Mouse (Mus musculus): ENCODE results near the gene Stam. TPM values are rescaled to one million over a fixed set of nuclear protein-coding genes. Genes with fewer than 3 reads are reported as not detected.
A peak's percentile ranks its signal among the peaks of the same experiment; 100 is the strongest.

The Stam gene
- polyA plus RNA-seq, 1 experiment from 2014 or later = 128 TPM

DNA sequence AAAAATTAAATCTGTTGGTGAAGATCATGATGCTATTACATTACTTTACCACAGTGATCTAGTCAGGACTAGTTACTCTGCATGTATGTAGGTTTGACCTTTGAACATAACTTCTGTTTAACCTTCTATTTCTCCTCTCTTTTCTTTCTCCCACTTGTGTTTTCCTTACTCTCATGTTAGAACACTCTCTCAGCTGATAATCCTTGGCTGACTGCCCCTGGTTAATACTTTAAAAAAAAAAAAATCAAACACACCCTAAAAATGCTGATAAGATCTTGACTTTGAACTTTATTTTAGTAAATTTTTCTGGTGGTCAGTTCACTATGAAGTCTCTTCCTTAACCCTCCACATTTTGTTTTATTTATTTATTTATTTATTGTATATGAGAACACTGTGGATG is 26.6 kb downstream of the Stam start:
- Histone ChIP-seq H3K4me1 (ENCODE audit: control insufficient read depth, insufficient read depth, low read length) (no peaks in the 10 kb centered on the region), H3K36me3 (ENCODE audit: control insufficient read depth, insufficient read depth, low read length) (peaks cover 3% of the 10 kb centered on the region; the same call in 1 of the 2 replicates), H3K4me3 (ENCODE audit: low read depth, low read length) (no peak overlapping the region), H3K27ac (ENCODE audit: low read depth, low read length) (no peak overlapping the region), H3K27me3 (replicated peaks; ENCODE audit: control insufficient read depth, insufficient read depth, low read length) (no peaks in the 10 kb centered on the region), H3K9ac (ENCODE audit: low read length) (no peak overlapping the region), H3K4me2 (ENCODE audit: low read length) (no peak overlapping the region), H3K9me3 (replicated peaks; ENCODE audit: control insufficient read depth, low read length) (no peaks in the 10 kb centered on the region)
- ATAC-seq (no peak), DNase-seq (ENCODE audit: low spot score) (no peak)

DNA sequence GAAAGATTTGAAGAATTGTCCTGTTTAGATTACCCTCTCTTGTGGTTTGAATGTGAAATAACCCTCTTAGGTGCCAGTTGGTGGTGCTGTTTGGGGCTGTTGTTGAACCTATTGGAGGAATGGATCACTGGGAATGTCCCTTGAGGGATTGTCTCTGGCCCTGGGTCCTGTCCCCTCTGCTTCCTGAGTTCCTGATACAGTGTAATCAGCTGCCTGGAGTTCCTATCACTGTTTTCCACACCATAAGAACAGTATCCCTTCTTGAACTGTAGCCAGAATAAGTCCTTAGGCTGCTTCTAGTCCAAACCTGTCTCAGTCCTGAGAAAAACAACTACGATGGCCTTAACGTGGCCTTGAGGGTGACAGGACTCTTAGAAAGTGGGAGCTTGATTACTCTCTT is 28.7 kb downstream of the Stam start:
- H3K36me3 ChIP-seq (ENCODE audit: control insufficient read depth, insufficient read depth, low read length) = peaks cover 3% of the 10 kb centered on the region; the same call in 1 of the 2 replicates
- 90% methylated on average over 2 of the region's 2 CpGs for WGBS
- DNase-seq (ENCODE audit: low spot score) (no peak), ATAC-seq (no peak)
- no peak overlapping the region for H3K27ac ChIP-seq (ENCODE audit: low read depth, low read length)
- no peaks in the 10 kb centered on the region for H3K27me3 ChIP-seq (replicated peaks; ENCODE audit: control insufficient read depth, insufficient read depth, low read length)
- H3K9ac ChIP-seq (ENCODE audit: low read length) = no peak overlapping the region
- no peak overlapping the region for H3K4me3 ChIP-seq (ENCODE audit: low read depth, low read length)
- H3K4me1 ChIP-seq (ENCODE audit: control insufficient read depth, insufficient read depth, low read length) = no peaks in the 10 kb centered on the region
- H3K4me2 ChIP-seq (ENCODE audit: low read length) = no peak overlapping the region
- H3K9me3 ChIP-seq (replicated peaks; ENCODE audit: control insufficient read depth, low read length) = no peaks in the 10 kb centered on the region

DNA sequence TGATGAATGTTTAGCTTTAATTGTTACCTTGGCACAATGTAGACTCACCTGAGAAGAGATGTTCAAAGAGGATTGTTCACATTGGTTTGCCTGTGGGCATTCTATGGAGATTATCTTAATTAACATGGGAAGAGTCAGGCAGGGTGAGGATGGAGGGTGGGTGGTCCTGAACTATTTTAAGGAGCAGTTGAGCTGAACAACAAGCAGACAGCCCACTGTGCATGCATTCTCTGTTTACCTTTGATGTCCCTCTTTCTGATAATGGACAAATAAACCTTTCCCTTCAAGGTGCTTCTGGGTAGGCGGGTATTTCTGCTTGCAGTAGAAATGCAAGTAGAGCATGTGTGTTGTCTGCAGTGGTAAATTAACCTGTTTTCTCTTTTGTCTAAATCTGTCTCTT is 30.0 kb downstream of the Stam start:
- no peak overlapping the region for H3K4me3 ChIP-seq (ENCODE audit: low read depth, low read length)
- WGBS = 93% methylated on average over 1 of the region's 1 CpGs
- peaks cover 3% of the 10 kb centered on the region; the same call in 1 of the 2 replicates for H3K36me3 ChIP-seq (ENCODE audit: control insufficient read depth, insufficient read depth, low read length)
- H3K9ac ChIP-seq (ENCODE audit: low read length) = no peak overlapping the region
- no peak overlapping the region for H3K27ac ChIP-seq (ENCODE audit: low read depth, low read length)
- DNase-seq (ENCODE audit: low spot score) (no peak), ATAC-seq (no peak)
- H3K9me3 ChIP-seq (replicated peaks; ENCODE audit: control insufficient read depth, low read length) = no peaks in the 10 kb centered on the region
- H3K27me3 ChIP-seq (replicated peaks; ENCODE audit: control insufficient read depth, insufficient read depth, low read length) = no peaks in the 10 kb centered on the region
- no peaks in the 10 kb centered on the region for H3K4me1 ChIP-seq (ENCODE audit: control insufficient read depth, insufficient read depth, low read length)
- no peak overlapping the region for H3K4me2 ChIP-seq (ENCODE audit: low read length)

DNA sequence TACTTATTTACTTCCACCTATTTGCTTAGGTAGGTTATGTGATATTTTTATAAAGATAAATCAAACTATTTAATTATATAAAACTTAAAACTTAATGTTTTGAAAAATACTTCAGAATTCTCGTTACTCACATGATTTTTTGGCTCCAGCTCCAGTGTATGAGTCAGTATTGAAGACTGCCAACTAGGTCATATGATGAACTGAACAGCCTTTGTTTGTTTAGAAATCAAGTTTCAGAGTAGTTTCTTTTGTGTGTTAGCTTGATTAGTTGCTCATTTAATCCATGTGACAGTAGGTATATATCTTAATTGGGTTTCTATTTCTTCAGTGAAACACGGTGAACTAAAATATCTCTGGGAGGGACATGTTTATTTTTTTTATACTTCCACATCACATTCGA is 33.8 kb downstream of the Stam start:
- peaks cover 3% of the 10 kb centered on the region; the same call in 1 of the 2 replicates for H3K36me3 ChIP-seq (ENCODE audit: control insufficient read depth, insufficient read depth, low read length)
- WGBS = 57% methylated on average over 3 of the region's 3 CpGs
- no peak overlapping the region for H3K4me3 ChIP-seq (ENCODE audit: low read depth, low read length)
- H3K9ac ChIP-seq (ENCODE audit: low read length) = no peak overlapping the region
- ATAC-seq (no peak), DNase-seq (ENCODE audit: low spot score) (peak; percentile 16)
- no peaks in the 10 kb centered on the region for H3K9me3 ChIP-seq (replicated peaks; ENCODE audit: control insufficient read depth, low read length)
- H3K4me2 ChIP-seq (ENCODE audit: low read length) = no peak overlapping the region
- no peaks in the 10 kb centered on the region for H3K4me1 ChIP-seq (ENCODE audit: control insufficient read depth, insufficient read depth, low read length)
- no peak overlapping the region for H3K27ac ChIP-seq (ENCODE audit: low read depth, low read length)
- H3K27me3 ChIP-seq (replicated peaks; ENCODE audit: control insufficient read depth, insufficient read depth, low read length) = no peaks in the 10 kb centered on the region

DNA sequence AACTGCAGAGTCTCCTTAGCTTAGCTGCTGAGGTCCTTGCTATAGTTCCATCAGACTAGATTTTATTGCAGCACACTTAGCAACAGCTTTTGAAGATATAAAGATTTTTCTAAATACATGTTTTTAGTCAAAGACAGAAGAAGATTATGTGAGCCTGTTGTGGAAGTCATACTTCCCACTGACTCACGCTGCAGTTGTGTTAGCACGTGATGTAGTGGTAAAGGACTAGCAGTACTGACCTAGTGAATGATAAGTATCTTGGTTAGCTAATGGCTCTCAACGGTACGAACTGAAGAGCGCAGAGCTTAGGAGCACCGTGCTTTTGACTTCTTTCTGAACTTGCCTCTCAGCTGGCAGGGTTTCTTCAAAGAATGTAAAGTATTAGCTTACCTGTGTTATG is 52.5 kb downstream of the Stam start:
- Histone ChIP-seq H3K4me2 (ENCODE audit: low read length) (no peak overlapping the region), H3K9ac (ENCODE audit: low read length) (no peak overlapping the region), H3K9me3 (replicated peaks; ENCODE audit: control insufficient read depth, low read length) (no peaks in the 10 kb centered on the region), H3K4me1 (ENCODE audit: control insufficient read depth, insufficient read depth, low read length) (no peaks in the 10 kb centered on the region), H3K4me3 (ENCODE audit: low read depth, low read length) (no peak overlapping the region), H3K27ac (ENCODE audit: low read depth, low read length) (no peak overlapping the region), H3K36me3 (ENCODE audit: control insufficient read depth, insufficient read depth, low read length) (peaks cover 28% of the 10 kb centered on the region), H3K27me3 (replicated peaks; ENCODE audit: control insufficient read depth, insufficient read depth, low read length) (no peaks in the 10 kb centered on the region)
- ATAC-seq = no peak
- 93% methylated on average over 6 of the region's 6 CpGs for WGBS
- DNase-seq (ENCODE audit: low spot score) = no peak

DNA sequence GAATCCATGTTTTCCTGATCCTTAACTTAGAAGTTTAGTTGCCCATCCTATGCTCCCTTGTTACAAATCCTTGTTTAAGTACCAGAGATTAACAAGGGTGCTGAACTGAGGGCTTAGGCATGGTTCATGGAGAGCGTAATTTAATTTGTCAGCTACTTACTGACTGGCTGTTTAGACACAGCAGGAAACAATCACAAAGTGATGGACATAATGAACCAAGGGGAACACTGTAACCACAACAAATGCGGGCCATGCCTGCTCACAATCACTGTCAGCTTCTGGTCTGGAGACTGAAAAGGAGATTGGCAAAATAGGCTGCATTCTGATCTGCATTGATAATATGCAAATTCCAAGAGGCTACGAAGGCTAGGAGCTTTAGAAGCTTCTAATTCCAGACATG is 53.7 kb downstream of the Stam start:
- Histone ChIP-seq H3K4me3 (ENCODE audit: low read depth, low read length) (no peak overlapping the region), H3K9ac (ENCODE audit: low read length) (no peak overlapping the region), H3K36me3 (ENCODE audit: control insufficient read depth, insufficient read depth, low read length) (peaks cover 38% of the 10 kb centered on the region), H3K27me3 (replicated peaks; ENCODE audit: control insufficient read depth, insufficient read depth, low read length) (no peaks in the 10 kb centered on the region), H3K4me2 (ENCODE audit: low read length) (no peak overlapping the region), H3K4me1 (ENCODE audit: control insufficient read depth, insufficient read depth, low read length) (no peaks in the 10 kb centered on the region), H3K27ac (ENCODE audit: low read depth, low read length) (no peak overlapping the region), H3K9me3 (replicated peaks; ENCODE audit: control insufficient read depth, low read length) (no peaks in the 10 kb centered on the region)
- WGBS = 14% methylated on average over 3 of the region's 3 CpGs
- no peak; the same call in 1 of the 2 replicates for ATAC-seq
- DNase-seq (ENCODE audit: low spot score) = peak; percentile 23

DNA sequence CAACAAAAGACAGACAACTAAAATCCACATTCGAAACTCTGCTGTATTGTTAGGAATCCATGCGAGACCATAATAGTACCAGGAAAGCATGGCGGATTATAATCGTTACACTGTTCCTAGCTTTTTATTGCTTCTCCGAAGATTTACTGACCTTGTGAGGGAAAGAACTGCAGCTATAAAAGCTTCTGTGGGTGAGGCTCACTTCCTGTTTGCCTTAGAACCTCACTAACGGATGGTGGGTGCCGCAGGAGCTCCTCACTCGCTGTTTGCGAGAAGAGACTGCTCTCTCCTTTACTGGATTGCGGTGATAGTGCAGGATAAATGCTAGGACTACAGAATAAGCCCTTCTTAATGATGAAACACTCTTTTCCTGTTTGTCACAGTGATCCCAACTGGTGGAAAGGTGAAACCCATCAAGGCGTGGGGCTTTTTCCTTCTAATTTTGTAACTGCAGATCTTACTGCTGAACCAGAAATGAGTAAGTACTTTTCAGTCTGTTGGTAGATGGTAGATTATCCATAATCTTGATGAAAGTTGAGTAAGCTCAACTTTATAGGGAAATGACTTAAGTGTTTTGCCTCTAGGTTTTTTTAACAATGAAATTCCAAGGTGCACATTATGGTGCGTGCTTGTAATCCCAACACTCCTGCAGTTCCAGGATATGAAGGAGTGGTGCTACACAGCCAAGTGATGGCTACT is 56.9 kb downstream of the Stam start:
- DNase-seq (ENCODE audit: low spot score) = no peak
- Histone ChIP-seq H3K4me2 (ENCODE audit: low read length) (no peak overlapping the region), H3K4me1 (ENCODE audit: control insufficient read depth, insufficient read depth, low read length) (no peaks in the 10 kb centered on the region), H3K27me3 (replicated peaks; ENCODE audit: control insufficient read depth, insufficient read depth, low read length) (no peaks in the 10 kb centered on the region), H3K36me3 (ENCODE audit: control insufficient read depth, insufficient read depth, low read length) (peaks cover 32% of the 10 kb centered on the region), H3K4me3 (ENCODE audit: low read depth, low read length) (no peak overlapping the region), H3K9ac (ENCODE audit: low read length) (no peak overlapping the region), H3K27ac (ENCODE audit: low read depth, low read length) (no peak overlapping the region), H3K9me3 (replicated peaks; ENCODE audit: control insufficient read depth, low read length) (no peaks in the 10 kb centered on the region)
- ATAC-seq = no peak
- WGBS = 90% methylated on average over 12 of the region's 12 CpGs

DNA sequence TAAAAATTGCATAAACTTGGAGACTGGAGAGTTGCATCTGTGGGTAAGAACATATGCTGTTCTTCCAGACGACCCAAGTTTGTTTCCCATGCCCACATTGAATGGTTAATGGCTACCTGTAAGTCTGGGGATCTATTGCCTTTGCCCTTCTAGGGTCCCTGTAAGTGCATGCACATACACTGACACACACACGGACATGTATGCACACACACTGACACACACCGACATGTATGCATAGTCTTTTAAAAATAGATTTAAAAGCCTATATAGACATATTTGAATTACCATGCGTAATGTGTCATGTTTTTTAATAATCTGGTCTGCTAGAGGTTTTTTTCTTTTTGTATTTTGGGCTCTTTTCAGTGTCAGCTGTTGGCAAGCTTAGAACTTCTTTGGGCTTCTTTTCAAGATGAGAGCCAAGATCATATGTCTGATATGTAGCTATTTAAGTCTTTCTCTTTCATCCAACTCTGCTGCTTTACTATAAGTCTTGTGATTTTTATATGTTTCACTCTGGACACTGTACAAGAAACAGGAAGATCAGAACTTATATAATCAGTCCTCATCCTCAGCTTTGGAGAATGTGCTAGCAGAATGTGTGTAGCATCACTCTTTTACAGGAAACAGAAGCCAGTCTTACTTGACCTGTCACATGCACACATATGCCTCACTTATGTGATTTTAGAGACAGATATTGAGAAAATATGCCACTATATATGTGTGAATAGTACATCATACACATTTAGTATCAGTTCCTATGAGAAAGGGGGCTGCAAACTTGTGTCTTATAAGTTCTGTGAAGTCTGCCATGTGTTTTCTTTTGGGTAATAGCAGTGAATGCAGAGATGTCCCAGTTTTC is 58.8 kb downstream of the Stam start:
- H3K9me3 ChIP-seq (replicated peaks; ENCODE audit: control insufficient read depth, low read length) = no peaks in the 10 kb centered on the region
- ATAC-seq (peak; percentile 65; the same call in 1 of the 2 replicates), DNase-seq (ENCODE audit: low spot score) (peak; percentile 13)
- WGBS = 86% methylated on average over 4 of the region's 4 CpGs
- H3K36me3 ChIP-seq (ENCODE audit: control insufficient read depth, insufficient read depth, low read length) = peaks cover 35% of the 10 kb centered on the region
- no peaks in the 10 kb centered on the region for H3K27me3 ChIP-seq (replicated peaks; ENCODE audit: control insufficient read depth, insufficient read depth, low read length)
- H3K4me2 ChIP-seq (ENCODE audit: low read length) = no peak overlapping the region
- H3K4me3 ChIP-seq (ENCODE audit: low read depth, low read length) = no peak overlapping the region
- H3K27ac ChIP-seq (ENCODE audit: low read depth, low read length) = no peak overlapping the region
- H3K9ac ChIP-seq (ENCODE audit: low read length) = no peak overlapping the region
- no peaks in the 10 kb centered on the region for H3K4me1 ChIP-seq (ENCODE audit: control insufficient read depth, insufficient read depth, low read length)

DNA sequence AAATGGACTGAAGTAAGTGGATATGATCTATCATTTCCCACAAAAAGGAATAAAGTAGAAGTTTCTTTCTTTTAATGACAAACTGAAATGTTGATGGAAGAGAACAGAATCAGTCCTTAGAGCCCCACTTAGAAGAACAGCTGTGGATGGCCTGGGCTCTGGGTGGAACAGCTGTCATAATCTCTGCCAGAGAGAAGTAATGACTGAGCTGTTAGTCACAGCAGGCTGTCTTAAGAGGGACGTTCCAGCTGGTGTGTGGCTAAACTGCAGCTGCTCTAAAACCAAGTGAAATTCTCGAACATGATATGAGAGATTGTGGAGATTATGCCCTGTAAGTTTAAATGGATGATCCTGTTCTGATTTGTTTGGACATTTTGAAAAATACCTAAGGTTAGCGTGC is 63.0 kb downstream of the Stam start:
- ATAC-seq (no peak), DNase-seq (ENCODE audit: low spot score) (peak; percentile 23)
- Histone ChIP-seq H3K4me1 (ENCODE audit: control insufficient read depth, insufficient read depth, low read length) (no peaks in the 10 kb centered on the region), H3K27me3 (replicated peaks; ENCODE audit: control insufficient read depth, insufficient read depth, low read length) (no peaks in the 10 kb centered on the region), H3K36me3 (ENCODE audit: control insufficient read depth, insufficient read depth, low read length) (peaks cover 39% of the 10 kb centered on the region), H3K9me3 (replicated peaks; ENCODE audit: control insufficient read depth, low read length) (no peaks in the 10 kb centered on the region), H3K4me2 (ENCODE audit: low read length) (no peak overlapping the region), H3K4me3 (ENCODE audit: low read depth, low read length) (no peak overlapping the region), H3K9ac (ENCODE audit: low read length) (no peak overlapping the region), H3K27ac (ENCODE audit: low read depth, low read length) (no peak overlapping the region)
- 76% methylated on average over 3 of the region's 3 CpGs for WGBS
